Mouse (Mus musculus) forebrain, embryonic 11.5 days (tissue): ENCODE measurements around the gene Cd248. TPM values are rescaled to one million over a fixed set of nuclear protein-coding genes. Genes with fewer than 3 reads are reported as not detected.

Experiments used
- ATAC-seq: fragments of 200-750 bp; cut with Nextera tagmentation; replicated peaks from 2 replicates; pipeline ENCODE4 v1.8.0; 2017; ENCODE audit warnings: moderate TSS enrichment; ENCODE audit not compliant: low FRiP score
- DNase-seq: peaks from one replicate; pipeline ENCODE4 v3.0.0-alpha.2; 2017; ENCODE audit warnings: low spot score
- H3K27ac ChIP-seq: fragments of 300-500 bp; sonication (generic); 2 replicates; pipeline ENCODE4 v1.5.1; 2014; ENCODE audit warnings: low read depth, low read length
- H3K27me3 ChIP-seq: fragments of 300-500 bp; sonication (generic); 2 replicates; pipeline ENCODE4 v1.6.1; 2014; ENCODE audit warnings: mild to moderate bottlenecking, low read length, mixed read lengths; ENCODE audit not compliant: control insufficient read depth, insufficient read depth
- H3K36me3 ChIP-seq: fragments of 300-500 bp; sonication (generic); 2 replicates; pipeline ENCODE4 v1.6.1; 2014; ENCODE audit warnings: mild to moderate bottlenecking, low read length, moderate library complexity, mixed read lengths; ENCODE audit not compliant: control insufficient read depth, insufficient read depth
- H3K4me1 ChIP-seq: fragments of 300-500 bp; sonication (generic); replicated peaks from 2 replicates; pipeline ENCODE4 v1.6.1; 2014; ENCODE audit warnings: low read length, mixed read lengths; ENCODE audit not compliant: control insufficient read depth, insufficient read depth
- H3K4me2 ChIP-seq: fragments of 300-500 bp; sonication (generic); 2 replicates; pipeline ENCODE4 v1.6.1; 2014; ENCODE audit warnings: low read depth, mild to moderate bottlenecking, low read length, moderate library complexity, mixed read lengths; ENCODE audit not compliant: severe bottlenecking
- H3K4me3 ChIP-seq: fragments of 300-500 bp; sonication (generic); 2 replicates; pipeline ENCODE4 v1.5.1; 2014; ENCODE audit warnings: low read depth, low read length
- H3K9ac ChIP-seq: fragments of 300-500 bp; sonication (generic); 2 replicates; pipeline ENCODE4 v1.6.1; 2014; ENCODE audit warnings: low read length
- H3K9me3 ChIP-seq: fragments of 300-500 bp; sonication (generic); 2 replicates; pipeline ENCODE4 v1.6.1; 2016; ENCODE audit warnings: low read length, mixed read lengths; ENCODE audit not compliant: control insufficient read depth
- WGBS: fragments of 180-500 bp; shearing (Covaris S2); extraction: QIAGEN DNeasy Blood & Tissue Kit; methylation state at CpG from one replicate; pipeline ENCODE4 v1.1.7; 2014; 5-methylcytosine and 5-hydroxymethylcytosine counted together
- polyA plus RNA-seq: library from polyadenylated mRNA; unstranded; fragments of >200 nt; fragmentation: Nextera tagmentation; extraction: Ambion mirVana; gene quantifications from 2 replicates; pipeline ENCODE4 v1.2.1, GENCODE M21; 2014

The Cd248 gene
- polyA plus RNA-seq, 1 experiment from 2014 or later: 30.7 TPM

DNA sequence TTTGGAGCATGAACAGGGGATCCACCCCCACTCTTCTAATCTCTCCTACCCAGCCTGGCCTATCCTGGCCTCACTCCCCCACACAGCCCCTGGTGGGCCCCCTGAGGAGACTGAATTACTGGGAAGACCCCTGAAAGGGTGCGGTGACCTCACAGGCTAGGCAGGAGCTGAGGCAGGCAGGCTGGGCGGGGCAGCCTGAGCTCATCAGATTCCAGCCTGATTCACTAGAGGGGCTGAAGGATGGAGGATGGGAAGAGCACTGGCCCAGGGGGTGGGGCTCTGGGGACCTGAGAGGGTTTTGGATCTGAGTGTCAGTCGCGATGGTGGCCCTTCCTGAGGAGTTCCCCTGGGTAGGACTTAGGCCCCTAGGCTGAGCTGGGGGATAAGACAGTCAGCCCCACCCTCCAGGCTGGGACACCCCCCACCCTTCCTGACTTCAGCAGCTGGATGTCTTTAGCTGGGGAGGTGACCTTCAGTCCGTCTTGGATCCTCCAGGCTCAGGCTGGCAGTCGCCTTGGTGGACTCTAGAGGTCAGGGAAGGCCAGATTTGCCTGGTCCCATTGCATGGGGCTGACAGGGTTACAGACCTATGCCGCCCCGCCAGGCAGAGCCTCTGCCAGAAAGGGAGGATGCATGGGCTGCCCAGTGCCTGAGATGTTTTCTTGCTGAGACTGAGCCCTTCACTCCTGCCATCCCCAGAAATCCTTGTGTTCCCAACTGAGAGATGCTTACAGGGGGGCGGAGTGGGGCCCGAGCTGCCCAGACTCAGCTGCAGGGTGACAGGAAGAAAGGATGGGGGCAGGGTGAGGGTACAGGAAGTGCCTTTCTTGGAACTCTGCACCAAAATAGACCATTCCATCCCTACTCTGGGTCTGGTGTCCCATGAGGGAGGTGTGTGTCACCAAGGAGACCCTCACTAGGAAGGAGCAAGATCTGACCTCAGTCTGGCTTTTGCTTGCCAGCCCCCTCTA is 8.8 kb upstream of the Cd248 start:
- 0 out of 2 replicates have a peak overlapping the region, but pooled peaks have one; percentile 18 for H3K27ac ChIP-seq

DNA sequence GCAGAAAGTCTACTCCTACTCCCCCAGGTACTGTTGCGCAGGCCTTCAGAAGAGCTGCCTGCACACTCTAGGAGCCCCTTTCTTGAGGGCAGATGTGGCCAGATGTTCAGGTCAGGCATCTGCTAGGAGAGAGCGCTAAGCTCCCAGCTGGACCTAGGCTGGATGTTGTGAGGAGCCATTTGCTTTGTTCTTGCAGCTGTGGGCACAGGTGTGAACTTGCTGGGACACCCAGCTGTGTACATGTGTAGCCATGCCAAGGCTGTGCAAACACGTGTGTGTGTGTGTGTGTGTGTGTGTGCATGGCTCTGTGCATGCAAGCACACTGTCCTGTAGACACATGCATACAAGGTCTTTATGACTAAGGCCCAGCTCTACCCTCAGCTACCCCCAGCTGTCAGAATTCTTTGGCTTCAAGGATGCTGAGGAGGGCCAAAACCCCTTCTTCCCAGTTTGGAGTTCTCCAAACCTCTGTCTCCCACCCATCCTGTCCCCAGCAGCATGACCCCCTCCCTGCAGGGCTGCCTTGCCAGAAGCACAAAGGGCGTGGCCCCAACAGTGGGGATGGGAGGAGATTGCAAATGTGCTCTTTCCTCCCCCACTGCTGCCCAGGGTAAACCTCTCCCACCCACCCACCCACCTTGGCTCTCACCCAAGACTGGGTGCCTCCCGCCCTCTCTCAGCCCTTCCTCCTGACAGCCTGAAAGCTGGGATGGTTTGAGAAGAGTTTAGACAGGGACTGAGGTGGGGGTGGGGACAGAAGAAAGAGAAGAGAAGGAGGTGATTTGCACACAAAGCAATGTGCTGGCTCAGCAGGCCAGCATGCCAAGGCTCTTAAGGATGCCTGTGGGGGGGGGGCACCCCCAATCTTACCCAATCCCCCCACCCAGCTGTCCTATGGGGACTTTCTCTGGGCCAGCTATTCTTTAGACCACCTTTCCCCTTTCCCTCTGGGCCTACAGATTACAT is 7.2 kb upstream of the Cd248 start:
- no peaks in the 10 kb centered on the region for H3K27me3 ChIP-seq
- H3K9me3 ChIP-seq: no peaks in the 10 kb centered on the region
- H3K4me2 ChIP-seq: no peak overlapping the region
- no peaks in the 10 kb centered on the region for H3K36me3 ChIP-seq
- no peak for DNase-seq
- peaks cover 11% of the 10 kb centered on the region; the same call in 1 of the 2 replicates for H3K4me1 ChIP-seq
- no peak for ATAC-seq
- H3K27ac ChIP-seq: no peak overlapping the region
- H3K4me3 ChIP-seq: no peak overlapping the region
- H3K9ac ChIP-seq: no peak overlapping the region
- WGBS: 44% methylated on average over 5 of the region's 5 CpGs

More for the DNA sequence above, 8.8 kb upstream of the Cd248 start:
- 13% methylated on average over 10 of the region's 10 CpGs for WGBS
- no peaks in the 10 kb centered on the region for H3K36me3 ChIP-seq
- no peak overlapping the region for H3K4me3 ChIP-seq
- H3K9me3 ChIP-seq: no peaks in the 10 kb centered on the region
- H3K9ac ChIP-seq: peak overlapping the region; percentile 35; the same call in 1 of the 2 replicates
- peak overlapping the region; percentile 15; the same call in 1 of the 2 replicates for H3K4me2 ChIP-seq
- peaks cover 11% of the 10 kb centered on the region; the same call in 1 of the 2 replicates for H3K4me1 ChIP-seq
- ATAC-seq: peak; percentile 31; the same call in 1 of the 2 replicates
- no peaks in the 10 kb centered on the region for H3K27me3 ChIP-seq
- DNase-seq: no peak

- DNase-seq (no peak), ATAC-seq (no peak)
- H3K36me3 ChIP-seq: no peaks in the 10 kb centered on the region
- 91% methylated on average over 5 of the region's 5 CpGs for WGBS
- no peak overlapping the region for H3K4me2 ChIP-seq
- H3K4me3 ChIP-seq: no peak overlapping the region
- H3K27ac ChIP-seq: no peak overlapping the region
- H3K4me1 ChIP-seq: peaks cover 14% of the 10 kb centered on the region; the same call in 1 of the 2 replicates
- no peaks in the 10 kb centered on the region for H3K9me3 ChIP-seq
- peaks cover 3% of the 10 kb centered on the region; the same call in 1 of the 2 replicates for H3K27me3 ChIP-seq
- no peak overlapping the region for H3K9ac ChIP-seq
Measured at GRCm38 (mm10) chr19:5062041-5062440, 5.8 kb upstream of the Cd248 start.

DNA sequence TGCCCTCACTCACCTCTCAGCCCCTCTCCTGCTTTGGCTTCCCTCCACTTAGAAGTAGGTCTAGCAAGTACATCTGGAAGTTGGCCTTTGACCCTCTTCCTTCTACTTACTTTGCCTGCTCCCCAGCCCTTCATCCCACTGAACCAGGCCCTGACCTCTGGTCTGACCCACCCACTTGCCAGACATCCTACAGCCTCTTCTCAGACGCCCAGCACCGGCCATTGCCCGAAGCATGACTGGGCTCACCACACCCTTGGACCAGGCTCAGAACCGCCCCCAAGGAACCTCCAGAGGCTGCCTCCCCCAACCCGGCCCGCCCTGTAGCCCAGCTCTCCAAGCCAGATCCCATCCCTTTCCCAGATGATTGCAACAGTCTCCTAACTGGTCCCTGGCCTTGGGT is 5.4 kb upstream of the Cd248 start:
- Histone ChIP-seq H3K4me3 (no peak overlapping the region), H3K9me3 (no peaks in the 10 kb centered on the region), H3K4me2 (no peak overlapping the region), H3K36me3 (no peaks in the 10 kb centered on the region), H3K4me1 (peaks cover 18% of the 10 kb centered on the region; the same call in 1 of the 2 replicates), H3K9ac (no peak overlapping the region), H3K27ac (no peak overlapping the region), H3K27me3 (peaks cover 7% of the 10 kb centered on the region; the same call in 1 of the 2 replicates)
- no peak for ATAC-seq
- no peak for DNase-seq
- 73% methylated on average over 6 of the region's 6 CpGs for WGBS

- H3K4me1 ChIP-seq: peaks cover 25% of the 10 kb centered on the region
- no peaks in the 10 kb centered on the region for H3K9me3 ChIP-seq
- no peak for DNase-seq
- H3K27me3 ChIP-seq: peaks cover 30% of the 10 kb centered on the region
- no peak overlapping the region for H3K4me3 ChIP-seq
- no peak overlapping the region for H3K4me2 ChIP-seq
- ATAC-seq: no peak
- H3K36me3 ChIP-seq: no peaks in the 10 kb centered on the region
- 79% methylated on average over 7 of the region's 7 CpGs for WGBS
- H3K27ac ChIP-seq: no peak overlapping the region
- H3K9ac ChIP-seq: no peak overlapping the region
Measured at GRCm38 (mm10) chr19:5065104-5065503, 2.8 kb upstream of the Cd248 start.

- 8% methylated on average over 15 of the region's 15 CpGs for WGBS
Measured at GRCm38 (mm10) chr19:5067040-5067799, 658 bp upstream of the Cd248 start.

DNA sequence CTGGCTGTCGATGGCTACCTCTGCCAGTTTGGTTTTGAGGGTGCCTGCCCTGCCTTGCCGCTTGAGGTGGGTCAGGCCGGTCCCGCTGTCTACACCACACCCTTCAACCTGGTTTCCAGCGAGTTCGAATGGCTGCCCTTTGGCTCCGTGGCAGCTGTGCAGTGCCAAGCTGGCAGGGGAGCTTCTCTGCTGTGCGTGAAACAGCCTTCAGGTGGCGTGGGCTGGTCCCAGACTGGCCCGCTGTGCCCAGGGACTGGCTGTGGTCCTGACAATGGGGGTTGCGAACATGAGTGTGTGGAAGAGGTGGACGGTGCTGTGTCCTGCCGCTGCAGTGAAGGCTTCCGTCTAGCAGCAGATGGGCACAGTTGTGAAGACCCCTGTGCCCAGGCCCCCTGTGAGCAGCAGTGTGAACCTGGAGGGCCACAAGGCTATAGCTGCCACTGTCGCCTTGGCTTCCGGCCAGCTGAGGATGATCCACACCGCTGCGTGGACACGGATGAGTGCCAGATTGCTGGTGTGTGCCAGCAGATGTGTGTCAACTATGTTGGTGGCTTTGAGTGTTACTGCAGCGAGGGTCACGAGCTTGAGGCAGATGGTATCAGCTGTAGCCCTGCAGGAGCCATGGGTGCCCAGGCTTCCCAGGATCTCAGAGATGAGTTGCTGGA is 824 bp downstream of the Cd248 start:
- Histone ChIP-seq H3K27ac (no peak overlapping the region), H3K27me3 (peaks cover 32% of the 10 kb centered on the region)

More at GRCm38 (mm10) chr19:5067040-5067799, 658 bp upstream of the Cd248 start:
- peak overlapping the region; percentile 60; the same call in 1 of the 2 replicates for H3K9ac ChIP-seq
- H3K27me3 ChIP-seq: peaks cover 32% of the 10 kb centered on the region
- DNase-seq: no peak
- H3K27ac ChIP-seq: no peak overlapping the region
- no peaks in the 10 kb centered on the region for H3K9me3 ChIP-seq
- H3K4me1 ChIP-seq: peaks cover 31% of the 10 kb centered on the region
- peak overlapping the region; percentile 88 for H3K4me2 ChIP-seq
- H3K36me3 ChIP-seq: no peaks in the 10 kb centered on the region
- H3K4me3 ChIP-seq: peak overlapping the region; percentile 35; the same call in 1 of the 2 replicates
- ATAC-seq: no peak

More for the DNA sequence above, 824 bp downstream of the Cd248 start:
- DNase-seq (no peak), ATAC-seq (no peak)
- H3K36me3 ChIP-seq: no peaks in the 10 kb centered on the region
- 53% methylated on average over 21 of the region's 21 CpGs for WGBS
- peaks cover 31% of the 10 kb centered on the region for H3K4me1 ChIP-seq
- H3K9me3 ChIP-seq: no peaks in the 10 kb centered on the region
- peak overlapping the region; percentile 88 for H3K4me2 ChIP-seq
- peak overlapping the region; percentile 35 for H3K4me3 ChIP-seq
- peak overlapping the region; percentile 60 for H3K9ac ChIP-seq
